Mouse (Mus musculus) heart, postnatal 36 days (tissue): ENCODE results near the gene Igfbp6. TPM values are rescaled to one million over a fixed set of nuclear protein-coding genes. Genes with fewer than 3 reads are reported as not detected.

Experiments used
- DNase-seq, 2 experiments: peaks; one replicate each; pipeline ENCODE4 v3.0.0; 2021 to 2022
- intact Hi-C: fragments of 180-260 bp; cut with DNase I; formaldehyde crosslinking; loops from one replicate; pipeline ENCODE4 v1.15.1; 2025
- total RNA-seq, 2 experiments: library from RNA; stranded (reverse); gene quantifications; 2 replicates each; pipeline ENCODE4 v1.2.3; 2021

The Igfbp6 gene
- total RNA-seq, 2 experiments from 2014 or later: 31.4 to 40.9 TPM

- DNase-seq: no peak
- intact Hi-C loops: no loop called here
These were observed 19.9 kb downstream of the Igfbp6 start for GRCm38 (mm10) chr15:102163900-102164693.

GRCm38 (mm10) chr15:102165468-102166100 lies 21.4 kb downstream of the Igfbp6 start:
- no peak for DNase-seq
- intact Hi-C loops: no loop called here

GRCm38 (mm10) chr15:102167620-102168021 lies 23.5 kb downstream of the Igfbp6 start:
- DNase-seq: no peak
- intact Hi-C loops: no loop called here

GRCm38 (mm10) chr15:102169064-102169463 lies 24.9 kb downstream of the Igfbp6 start:
- no peak for DNase-seq
- intact Hi-C loops: no loop called here

- intact Hi-C loops: no loop called here
- no peak for DNase-seq
These were observed 29.4 kb downstream of the Igfbp6 start for GRCm38 (mm10) chr15:102173581-102173980.

- DNase-seq: no peak
- intact Hi-C loops: no loop called here
These were observed 31.7 kb downstream of the Igfbp6 start for GRCm38 (mm10) chr15:102175736-102176319.

GRCm38 (mm10) chr15:102176571-102177316 lies 32.6 kb downstream of the Igfbp6 start:
- intact Hi-C loops: no loop called here

GRCm38 (mm10) chr15:102177417-102177816 lies 33.3 kb downstream of the Igfbp6 start:
- intact Hi-C loops: no loop called here
- no peak for DNase-seq

More at GRCm38 (mm10) chr15:102176571-102177316, 32.6 kb downstream of the Igfbp6 start:
- no peak for DNase-seq

- peak; percentile 84 to 91 for DNase-seq
- intact Hi-C loops: loop anchor here (1.0 to 2.0 kb wide), 3 partner anchors 46 to 139 kb away; partner anchors contain the start of gene Mfsd5
These were observed 34.1 kb downstream of the Igfbp6 start for GRCm38 (mm10) chr15:102178279-102178678.

GRCm38 (mm10) chr15:102179106-102179505 lies 34.9 kb downstream of the Igfbp6 start:
- DNase-seq: no peak
- intact Hi-C loops: loop anchor here (2.0 kb wide), 2 partner anchors 100 to 138 kb away; partner anchors contain the start of gene Mfsd5

GRCm38 (mm10) chr15:102179924-102180323 lies 35.8 kb downstream of the Igfbp6 start:
- no peak for DNase-seq
- intact Hi-C loops: loop anchor here (2.0 kb wide), 2 partner anchors 99 to 137 kb away; partner anchors contain the start of gene Mfsd5

- no peak for DNase-seq
- intact Hi-C loops: no loop called here
These were observed 38.9 kb downstream of the Igfbp6 start for GRCm38 (mm10) chr15:102183076-102183475.

GRCm38 (mm10) chr15:102186239-102186638 lies 42.1 kb downstream of the Igfbp6 start:
- intact Hi-C loops: no loop called here
- no peak for DNase-seq

- intact Hi-C loops: no loop called here
- peak; percentile 47 to 53 for DNase-seq
These were observed 43.9 kb downstream of the Igfbp6 start for GRCm38 (mm10) chr15:102188096-102188495.

GRCm38 (mm10) chr15:102188883-102189282 lies 44.7 kb downstream of the Igfbp6 start:
- intact Hi-C loops: no loop called here
- no peak for DNase-seq

GRCm38 (mm10) chr15:102191699-102192098 lies 47.5 kb downstream of the Igfbp6 start:
- DNase-seq: no peak
- intact Hi-C loops: no loop called here

- no peak for DNase-seq
- intact Hi-C loops: no loop called here
These were observed 48.2 kb downstream of the Igfbp6 start for GRCm38 (mm10) chr15:102192271-102192812.

- DNase-seq: no peak
- intact Hi-C loops: no loop called here
These were observed 48.7 kb downstream of the Igfbp6 start for GRCm38 (mm10) chr15:102192820-102193386.

- intact Hi-C loops: no loop called here
- no peak for DNase-seq
These were observed 49.5 kb downstream of the Igfbp6 start for GRCm38 (mm10) chr15:102193652-102194051.

GRCm38 (mm10) chr15:102194439-102194838 lies 50.3 kb downstream of the Igfbp6 start:
- DNase-seq: no peak
- intact Hi-C loops: no loop called here
